Mouse (Mus musculus): ENCODE results near the gene Nepro.

DNA sequence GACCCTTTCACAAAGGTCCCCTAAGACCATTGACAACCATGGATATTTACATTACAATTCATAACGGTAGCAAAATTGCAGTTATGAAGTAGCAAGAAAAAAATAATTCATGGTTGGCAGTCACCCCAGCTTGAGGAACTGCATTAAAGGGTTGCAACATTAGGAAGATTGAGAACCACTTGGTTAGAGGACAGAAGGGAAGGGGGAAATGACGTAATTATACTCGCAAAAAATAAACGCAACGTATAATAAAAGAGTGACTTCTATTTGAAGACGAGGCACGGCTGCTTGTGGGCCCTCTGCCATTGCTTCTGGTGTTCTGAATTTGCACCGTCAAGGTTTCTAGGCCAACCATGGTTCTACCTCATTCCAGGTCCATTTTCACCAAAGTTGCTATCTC is 33.6 kb downstream of the Nepro start:
- TF ChIP-seq POLR2A (IDR thresholded peaks at IDR 0.05; ENCODE audit: control insufficient read depth, low read depth, low read length): no peak
- TF ChIP-seq CTCF (IDR thresholded peaks at IDR 0.05; ENCODE audit: control insufficient read depth, insufficient read depth, insufficient replicate concordance, low read depth, low read length): no peak

Measured in testis, adult 2 months (tissue).